Mouse (Mus musculus) megakaryocyte progenitor cell, adult 5-6 weeks (primary cell): ENCODE results near the gene Actr3. TPM values are rescaled to one million over a fixed set of nuclear protein-coding genes. Genes with fewer than 3 reads are reported as not detected.
"Not testable (repeated sequence)": the region's sequence is repeated elsewhere in the genome, so short reads cannot be mapped to it uniquely, and the experiment has no call there.

ENCODE experiments used
- ATAC-seq: replicated peaks from 2 replicates; pipeline ENCODE4 v1.8.0; 2016; ENCODE audit warnings: mild to moderate bottlenecking, moderate TSS enrichment, inconsistent platforms; ENCODE audit not compliant: poor library complexity
- total RNA-seq, 2 experiments: library from RNA; stranded (forward) in 1 of 2; stranded (reverse) in 1 of 2; fragments of 157-497, 149-512 nt in 1 of 2; fragments of 200-1000 nt in 1 of 2; gene quantifications; 2 replicates each; pipeline versions ENCODE4 v1.2.3 to v1.2.4; 2015 to 2017

The Actr3 gene
- total RNA-seq, 2 experiments from 2014 or later: 593 to 976 TPM

- ATAC-seq: no peak
Observed at GRCm38 (mm10) chr1:125439556-125439955, 4.0 kb upstream of the Actr3 start.

- no peak for ATAC-seq
Observed at GRCm38 (mm10) chr1:125438826-125439225, 3.3 kb upstream of the Actr3 start.

- ATAC-seq: peak; percentile 6
Observed at GRCm38 (mm10) chr1:125437927-125438326, 2.4 kb upstream of the Actr3 start.

- ATAC-seq: no peak
Observed at GRCm38 (mm10) chr1:125437161-125437560, 1.6 kb upstream of the Actr3 start.

DNA sequence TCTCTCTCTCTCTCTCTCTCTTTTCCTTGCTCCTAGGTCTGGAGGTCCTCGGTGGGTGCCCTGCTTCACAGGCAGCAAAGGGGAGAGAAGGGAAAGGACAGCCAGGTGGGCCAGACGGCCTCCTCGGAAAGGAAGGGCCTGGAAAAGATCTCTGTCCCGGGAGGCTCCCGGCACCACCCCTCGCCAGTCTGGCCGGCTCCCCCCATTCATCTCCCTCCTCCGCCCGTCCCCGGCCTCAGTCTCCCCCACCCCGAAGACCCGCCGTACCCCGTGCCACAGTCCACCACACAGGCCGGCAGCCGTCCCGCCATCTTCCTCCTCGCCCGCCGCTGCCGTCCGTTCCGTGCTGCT lies 534 bp downstream of the Actr3 start:
- no peak for ATAC-seq

GRCm38 (mm10) chr1:125434485-125435001 lies 984 bp downstream of the Actr3 start:
- peak; percentile 29 for ATAC-seq

DNA sequence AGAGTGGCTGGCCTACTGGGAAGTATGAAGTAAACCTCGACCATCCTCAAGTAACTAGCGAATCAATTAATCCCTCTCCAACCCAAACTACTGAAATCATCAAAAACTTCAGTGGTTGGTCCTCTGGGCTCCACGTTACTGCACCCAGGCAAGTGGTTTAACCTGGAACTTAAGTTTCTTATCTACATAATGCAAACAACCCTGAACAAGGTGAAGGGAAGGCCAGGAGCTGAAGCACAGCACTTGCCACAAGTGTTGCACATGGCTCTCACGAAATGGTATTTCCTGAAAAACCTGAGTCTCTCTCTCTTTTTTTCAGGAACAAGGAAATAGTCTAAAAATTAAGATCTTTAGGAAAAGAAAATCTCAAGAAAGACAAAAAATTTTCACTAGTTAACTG lies 4.2 kb downstream of the Actr3 start:
- no peak for ATAC-seq

DNA sequence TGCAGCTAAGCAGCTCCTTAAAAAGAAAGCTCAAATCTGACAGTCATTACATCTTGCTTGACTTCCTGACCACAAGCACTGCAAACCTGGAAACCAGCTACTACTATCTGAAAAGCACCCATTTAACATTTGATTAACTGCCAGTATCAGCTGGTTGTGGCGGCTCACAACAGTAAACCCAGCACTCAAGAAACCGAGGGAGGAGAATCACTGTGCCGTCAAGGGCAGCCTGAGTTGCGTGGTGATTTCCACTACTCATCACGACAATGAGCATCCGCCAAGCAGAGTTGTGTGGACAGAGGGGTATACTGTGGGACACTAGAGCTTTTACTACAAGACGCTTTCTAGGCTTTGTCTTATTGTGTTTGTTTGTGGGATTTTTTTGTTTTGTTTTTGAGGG lies 4.8 kb downstream of the Actr3 start:
- ATAC-seq: peak; percentile 2; the same call in 1 of the 2 replicates

- no peak for ATAC-seq
Observed at GRCm38 (mm10) chr1:125429984-125430383, 5.5 kb downstream of the Actr3 start.

GRCm38 (mm10) chr1:125428315-125428714 lies 7.2 kb downstream of the Actr3 start:
- no peak for ATAC-seq

DNA sequence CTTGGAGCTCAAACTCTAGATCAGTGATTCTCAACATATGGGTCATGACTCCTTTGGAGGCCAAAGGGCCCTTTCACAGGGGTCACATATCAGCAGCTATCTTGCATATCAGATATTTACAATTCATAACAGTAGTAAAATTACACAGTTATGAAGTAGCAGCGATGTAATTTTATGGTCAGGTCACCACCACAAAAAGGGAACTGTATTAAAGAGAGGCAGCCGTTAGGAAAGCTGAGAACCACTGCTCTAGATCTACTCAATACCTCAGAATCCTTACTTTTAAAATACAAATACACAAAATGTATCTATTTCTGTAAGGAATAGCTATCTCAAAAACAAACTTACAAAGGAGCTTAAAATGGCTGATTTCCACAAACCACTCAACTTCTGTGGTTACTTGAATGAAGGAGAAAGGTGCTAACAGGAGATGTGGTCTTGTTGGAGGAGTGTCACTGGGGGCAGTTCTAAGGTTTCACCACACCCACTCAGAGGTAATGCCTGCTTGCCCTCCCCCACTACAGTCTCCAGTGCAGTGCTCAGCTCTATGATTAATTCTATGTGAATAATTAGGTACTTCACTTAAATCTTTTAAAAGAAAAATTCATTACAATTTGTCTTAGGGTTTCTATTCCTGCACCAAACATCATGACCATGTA lies 9.0 kb downstream of the Actr3 start:
- peak; percentile 80 for ATAC-seq

DNA sequence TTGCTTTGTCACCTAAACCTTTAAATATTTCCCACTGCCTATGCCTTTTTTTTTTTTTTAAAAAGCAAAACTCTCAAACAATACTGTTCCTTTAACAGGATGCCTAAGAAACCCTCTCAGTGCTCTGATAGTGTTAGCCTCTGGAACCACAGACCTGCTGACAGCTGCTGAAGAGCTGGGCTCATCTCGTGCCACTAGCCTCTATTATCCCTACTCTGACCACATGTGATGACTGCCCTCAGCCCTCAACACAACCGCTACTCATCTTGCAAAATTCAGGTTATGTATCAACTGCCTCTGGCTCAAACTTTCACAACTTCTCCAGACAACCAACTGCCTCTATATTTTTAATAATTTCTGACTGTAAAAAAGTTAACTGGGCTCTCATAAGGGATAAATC lies 15.6 kb downstream of the Actr3 start:
- ATAC-seq: peak; percentile 96

DNA sequence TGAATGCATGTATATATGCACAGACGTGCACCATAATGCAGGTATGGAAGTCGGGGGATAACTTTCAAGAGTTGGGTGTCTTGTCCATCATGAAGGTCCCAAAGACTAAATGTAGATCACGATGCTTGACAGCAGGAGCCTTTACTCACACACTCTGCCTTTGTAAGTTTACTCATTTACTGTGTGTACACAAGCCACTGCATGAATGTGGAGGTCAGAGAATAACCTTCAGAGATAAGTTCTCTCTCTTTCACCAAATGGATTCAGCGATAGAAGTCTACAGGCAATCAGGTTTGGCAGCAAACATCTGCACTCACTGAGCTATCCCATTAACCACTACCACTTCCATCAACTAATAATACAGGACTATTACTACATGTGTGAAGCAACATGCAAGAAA lies 16.8 kb downstream of the Actr3 start:
- ATAC-seq: no peak

DNA sequence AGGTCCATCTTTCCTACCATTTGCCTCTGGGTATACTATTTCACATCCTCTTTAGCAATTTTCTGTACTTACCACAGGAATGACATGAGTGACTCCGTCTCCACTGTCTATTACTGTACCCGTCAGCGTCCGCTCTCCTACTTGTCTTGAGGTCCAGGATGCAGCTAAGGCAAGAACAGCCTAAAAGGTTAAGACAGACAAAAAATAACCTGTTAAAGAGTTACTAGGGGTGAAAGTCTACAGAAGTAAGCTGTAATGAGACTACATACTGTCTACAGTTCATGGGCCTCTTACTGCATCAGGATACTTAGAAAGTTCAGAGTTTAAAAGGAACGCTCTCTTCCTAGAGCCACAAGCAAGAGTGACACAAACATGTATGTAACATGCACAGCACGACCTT lies 28.3 kb downstream of the Actr3 start:
- ATAC-seq: no peak

GRCm38 (mm10) chr1:125395391-125395790 lies 40.1 kb downstream of the Actr3 start:
- 0 out of 2 replicates have a peak, but pooled peaks have one; percentile 33 for ATAC-seq

DNA sequence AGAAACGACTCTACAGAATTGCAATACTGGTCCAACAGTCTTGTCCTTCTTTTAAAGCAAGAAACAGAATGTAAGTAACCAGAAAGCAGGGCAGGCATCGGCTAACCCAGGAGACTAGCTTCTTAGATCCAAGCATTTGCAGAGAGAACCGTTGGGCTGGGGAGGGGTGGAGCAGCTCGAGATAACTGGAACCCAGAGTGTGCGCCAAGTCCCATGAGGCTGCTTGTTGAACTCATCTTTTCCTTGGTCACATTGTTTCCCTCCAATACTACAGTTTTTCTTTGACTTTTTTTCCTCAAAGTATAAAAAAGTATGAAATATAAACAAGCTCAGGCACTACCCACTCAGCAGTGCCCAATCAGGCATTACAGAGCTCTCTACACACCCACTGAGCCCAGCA lies 42.2 kb downstream of the Actr3 start:
- peak; percentile 35 for ATAC-seq

GRCm38 (mm10) chr1:125390065-125390754 lies 45.3 kb downstream of the Actr3 start:
- ATAC-seq: peak; percentile 62

DNA sequence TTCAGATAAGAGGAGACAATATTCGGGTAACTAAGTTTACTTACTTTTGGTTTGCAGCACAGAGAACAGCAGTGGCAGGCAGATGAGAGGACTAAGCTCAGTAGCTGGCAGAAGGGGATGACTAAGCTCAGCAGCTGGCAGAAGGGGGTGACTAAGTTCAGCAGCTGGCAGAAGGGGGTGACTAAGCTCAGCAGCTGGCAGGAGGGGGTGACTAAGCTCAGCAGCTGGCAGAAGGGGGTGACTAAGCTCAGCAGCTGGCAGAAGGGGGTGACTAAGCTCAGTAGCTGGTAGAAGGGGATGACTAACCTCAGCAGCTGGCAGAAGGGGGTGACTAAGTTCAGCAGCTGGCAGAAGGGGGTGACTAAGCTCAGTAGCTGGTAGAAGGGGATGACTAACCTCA lies 45.9 kb downstream of the Actr3 start:
- not testable (repeated sequence) for ATAC-seq

- no peak for ATAC-seq
Observed at GRCm38 (mm10) chr1:125388370-125388769, 47.2 kb downstream of the Actr3 start.

GRCm38 (mm10) chr1:125386217-125386616 lies 49.3 kb downstream of the Actr3 start:
- ATAC-seq: no peak

DNA sequence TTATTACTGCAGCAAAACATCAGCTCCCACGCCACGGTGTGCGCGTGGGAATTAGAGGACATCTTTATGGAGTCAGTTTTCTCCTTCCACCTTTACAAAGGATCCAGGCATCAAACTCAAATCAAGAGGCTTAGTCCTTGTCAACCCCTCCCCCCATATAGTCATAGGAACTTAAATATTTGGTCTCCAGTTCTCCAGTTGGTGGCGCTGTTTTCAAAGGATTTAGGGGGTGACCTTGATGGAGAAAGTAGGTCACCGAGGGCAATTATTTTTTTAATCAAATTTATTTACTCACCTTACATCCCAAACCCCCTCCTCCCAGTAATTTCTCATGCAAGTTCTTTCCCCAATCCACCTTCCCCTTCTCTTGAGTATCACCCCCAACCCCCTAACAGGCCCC lies 52.9 kb downstream of the Actr3 start:
- ATAC-seq: peak; percentile 90

DNA sequence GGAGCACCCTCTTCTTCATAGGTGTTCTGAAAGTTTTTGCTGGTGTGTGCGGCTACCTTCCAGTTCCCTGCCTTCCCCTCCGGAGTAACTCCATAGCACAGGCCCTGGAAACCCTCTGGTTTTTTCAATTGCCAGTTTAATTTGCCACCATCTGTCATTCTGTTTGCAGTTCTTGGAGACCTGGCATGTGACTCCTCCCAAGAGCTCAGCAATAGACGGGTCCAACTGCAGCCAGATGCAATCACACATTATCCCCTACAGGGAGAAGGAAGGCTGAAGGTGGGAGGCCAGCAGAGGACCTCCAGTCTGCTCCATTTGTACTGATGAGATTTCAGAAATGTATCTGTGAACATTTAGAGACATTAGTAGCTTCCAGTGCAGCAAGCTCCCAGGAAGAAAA lies 56.6 kb downstream of the Actr3 start:
- no peak for ATAC-seq
